Mouse (Mus musculus) embryonic facial prominence, embryonic 11.5 days (tissue): ENCODE results near the gene Pdhb. TPM values are rescaled to one million over a fixed set of nuclear protein-coding genes. Genes with fewer than 3 reads are reported as not detected.

Source experiments
- ATAC-seq: fragments of 200-750 bp; cut with Nextera tagmentation; replicated peaks from 2 replicates; pipeline ENCODE4 v1.8.0; 2017; ENCODE audit warnings: low read depth; ENCODE audit not compliant: insufficient number of reproducible peaks, low FRiP score, low TSS enrichment
- DNase-seq: peaks from one replicate; pipeline ENCODE4 v3.0.0-alpha.2; 2015; ENCODE audit warnings: low spot score
- H3K27ac ChIP-seq: fragments of 300-500 bp; sonication (generic); replicated peaks from 2 replicates; pipeline ENCODE4 v1.5.1; 2014; ENCODE audit warnings: mild to moderate bottlenecking, low read depth, low read length, control low read depth
- H3K27me3 ChIP-seq: fragments of 300-500 bp; sonication (generic); 2 replicates; pipeline ENCODE4 v1.6.1; 2014; ENCODE audit warnings: mild to moderate bottlenecking, low read length, moderate library complexity, mixed read lengths; ENCODE audit not compliant: control insufficient read depth, insufficient read depth
- H3K36me3 ChIP-seq: fragments of 300-500 bp; sonication (generic); replicated peaks from 2 replicates; pipeline ENCODE4 v1.6.1; 2014; ENCODE audit warnings: low read depth, mild to moderate bottlenecking, low read length, moderate library complexity, mixed read lengths; ENCODE audit not compliant: control insufficient read depth, insufficient read depth
- H3K4me1 ChIP-seq: fragments of 300-500 bp; sonication (generic); 2 replicates; pipeline ENCODE4 v1.6.1; 2014; ENCODE audit warnings: low read length, mixed read lengths; ENCODE audit not compliant: control insufficient read depth, insufficient read depth
- H3K4me2 ChIP-seq: fragments of 300-500 bp; sonication (generic); 2 replicates; pipeline ENCODE4 v1.6.1; 2014; ENCODE audit warnings: low read depth, mild to moderate bottlenecking, control low read depth, low read length, moderate library complexity
- H3K4me3 ChIP-seq: fragments of 300-500 bp; sonication (generic); 2 replicates; pipeline ENCODE4 v1.5.1; 2014; ENCODE audit warnings: low read depth, low read length, control low read depth
- H3K9ac ChIP-seq: fragments of 300-500 bp; sonication (generic); replicated peaks from 2 replicates; pipeline ENCODE4 v1.6.1; 2014; ENCODE audit warnings: mild to moderate bottlenecking, control low read depth, low read length
- H3K9me3 ChIP-seq: fragments of 300-500 bp; sonication (generic); replicated peaks from 2 replicates; pipeline ENCODE4 v1.6.1; 2016; ENCODE audit warnings: mild to moderate bottlenecking, low read length, inconsistent platforms, mixed read lengths; ENCODE audit not compliant: control insufficient read depth
- WGBS: fragments of 180-500 bp; shearing (Covaris S2); extraction: QIAGEN DNeasy Blood & Tissue Kit; methylation state at CpG from one replicate; pipeline ENCODE4 v1.1.7; 2014; 5-methylcytosine and 5-hydroxymethylcytosine counted together
- polyA plus RNA-seq: library from polyadenylated mRNA; unstranded; fragments of >200 nt; fragmentation: Nextera tagmentation; extraction: Ambion mirVana; gene quantifications from 2 replicates; pipeline ENCODE4 v1.2.1, GENCODE M21; 2014

Gene Pdhb
- 212 and 229 TPM in 2 replicates for polyA plus RNA-seq

GRCm38 (mm10) chr14:8172507-8173410 lies at the start of gene Pdhb:
Gene Pdhb, minus strand, starts transcription at chr14:8173025.
- peak within 1 kb of the TSS; percentile 92 for H3K4me3 ChIP-seq
- H3K27me3 ChIP-seq = no peaks in the 10 kb centered on the region
- peak; percentile 99 for DNase-seq
- H3K27ac ChIP-seq = no peak within 1 kb of the TSS; the same call in 1 of the 2 replicates
- ATAC-seq = peak; percentile 100
- peaks cover 6% of the 10 kb centered on the region for H3K36me3 ChIP-seq
- H3K4me1 ChIP-seq = peaks cover 4% of the 10 kb centered on the region; the same call in 1 of the 2 replicates
- peak within 1 kb of the TSS; percentile 75 for H3K4me2 ChIP-seq
- under 1% methylated on average over 64 of the region's 64 CpGs for WGBS
- H3K9ac ChIP-seq = peak within 1 kb of the TSS; percentile 88
- no peaks in the 10 kb centered on the region for H3K9me3 ChIP-seq

DNA sequence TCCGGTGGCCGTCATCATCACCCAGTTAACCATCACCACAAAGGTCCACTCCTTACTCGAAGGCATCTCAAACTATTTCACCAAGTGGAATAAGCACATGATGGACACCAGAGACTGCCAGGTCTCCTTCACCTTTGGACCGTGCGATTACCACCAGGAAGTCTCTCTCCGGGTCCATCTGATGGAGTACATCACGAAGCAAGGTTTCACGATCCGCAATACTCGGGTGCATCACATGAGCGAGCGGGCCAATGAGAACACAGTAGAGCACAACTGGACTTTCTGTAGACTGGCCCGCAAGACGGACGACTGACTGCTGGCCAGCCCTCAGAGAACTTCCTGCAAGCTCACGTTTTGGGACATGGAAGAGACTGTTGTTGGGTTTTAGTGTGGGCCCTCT lies 49.7 kb upstream of the Pdhb start:
- DNase-seq = no peak
- 94% methylated on average over 16 of the region's 16 CpGs for WGBS
- Histone ChIP-seq H3K4me3 (no peak overlapping the region), H3K27ac (no peak overlapping the region), H3K9me3 (no peaks in the 10 kb centered on the region), H3K27me3 (no peaks in the 10 kb centered on the region), H3K4me2 (no peak overlapping the region), H3K4me1 (peaks cover 4% of the 10 kb centered on the region; the same call in 1 of the 2 replicates), H3K9ac (no peak overlapping the region), H3K36me3 (no peaks in the 10 kb centered on the region)
- no peak for ATAC-seq

- Histone ChIP-seq H3K27me3 (no peaks in the 10 kb centered on the region), H3K27ac (no peak overlapping the region), H3K4me2 (no peak overlapping the region), H3K4me1 (peaks cover 4% of the 10 kb centered on the region; the same call in 1 of the 2 replicates), H3K9me3 (no peaks in the 10 kb centered on the region), H3K9ac (no peak overlapping the region), H3K36me3 (no peaks in the 10 kb centered on the region), H3K4me3 (no peak overlapping the region)
- no peak for DNase-seq
- 93% methylated on average over 2 of the region's 2 CpGs for WGBS
- no peak for ATAC-seq
Observed at GRCm38 (mm10) chr14:8220912-8221311, 48.1 kb upstream of the Pdhb start.

GRCm38 (mm10) chr14:8220306-8220705 lies 47.5 kb upstream of the Pdhb start:
- Histone ChIP-seq H3K4me3 (no peak overlapping the region), H3K27ac (no peak overlapping the region), H3K9ac (no peak overlapping the region), H3K27me3 (no peaks in the 10 kb centered on the region), H3K9me3 (no peaks in the 10 kb centered on the region), H3K4me2 (no peak overlapping the region), H3K36me3 (no peaks in the 10 kb centered on the region), H3K4me1 (peaks cover 4% of the 10 kb centered on the region; the same call in 1 of the 2 replicates)
- DNase-seq (peak; percentile 16), ATAC-seq (no peak)
- 62% methylated on average over 7 of the region's 7 CpGs for WGBS

DNA sequence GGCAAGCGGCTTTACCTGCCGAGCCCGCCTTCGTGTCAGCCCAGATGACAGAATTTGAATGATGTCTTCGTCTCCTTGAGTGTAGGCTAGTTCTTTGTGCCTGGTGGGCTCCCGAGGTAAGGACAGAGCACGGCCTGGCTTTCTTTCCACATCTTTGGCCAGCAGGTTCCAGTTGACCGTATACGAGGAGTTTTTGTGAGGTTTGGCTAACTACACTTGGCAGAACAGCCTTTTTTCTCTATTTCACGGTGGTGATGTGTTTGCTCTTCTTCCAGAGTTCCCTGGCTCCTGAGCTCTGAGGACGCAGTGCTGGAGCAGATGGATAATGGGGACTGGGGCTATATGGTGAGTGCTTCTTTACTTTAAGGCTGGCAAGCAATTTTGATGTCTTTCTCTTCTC lies 47.1 kb upstream of the Pdhb start:
- Histone ChIP-seq H3K9me3 (no peaks in the 10 kb centered on the region), H3K27me3 (no peaks in the 10 kb centered on the region), H3K36me3 (no peaks in the 10 kb centered on the region), H3K4me2 (no peak overlapping the region), H3K4me1 (peaks cover 4% of the 10 kb centered on the region; the same call in 1 of the 2 replicates), H3K9ac (no peak overlapping the region), H3K27ac (no peak overlapping the region), H3K4me3 (no peak overlapping the region)
- DNase-seq = no peak
- 54% methylated on average over 11 of the region's 11 CpGs for WGBS
- ATAC-seq = no peak

DNA sequence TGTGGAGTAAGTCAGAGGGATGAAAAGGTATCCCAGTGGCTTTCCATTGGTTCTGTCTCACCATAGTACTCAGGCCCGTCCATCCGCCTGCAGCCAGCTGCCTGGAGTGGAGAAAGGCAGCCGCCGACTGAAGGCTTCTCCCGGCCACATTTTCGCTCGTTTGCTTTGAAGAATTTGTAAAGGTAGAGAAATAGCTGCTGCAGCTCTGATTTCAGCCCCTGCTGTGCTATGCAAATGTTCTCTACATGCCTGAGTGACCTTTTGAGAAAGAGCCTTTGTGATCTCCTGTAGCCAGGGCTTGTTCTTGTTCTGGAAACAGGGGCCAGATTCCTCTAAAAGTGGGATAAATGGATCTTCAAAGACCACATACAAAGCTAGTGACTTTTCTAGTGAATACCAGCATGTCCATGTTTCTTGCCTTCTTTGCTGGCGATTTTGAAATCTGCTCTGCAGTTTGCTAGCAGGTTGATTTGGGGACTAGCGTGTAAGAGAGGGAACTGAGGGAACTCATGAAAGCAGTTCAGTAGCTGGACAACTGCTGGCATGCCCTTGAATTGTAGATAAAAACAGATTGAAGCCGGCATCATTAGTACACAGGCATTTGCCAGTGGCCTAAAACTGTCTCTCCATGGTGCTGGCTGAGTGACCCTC lies 46.0 kb upstream of the Pdhb start:
- no peak overlapping the region for H3K4me3 ChIP-seq
- H3K4me1 ChIP-seq = peaks cover 4% of the 10 kb centered on the region; the same call in 1 of the 2 replicates
- DNase-seq (peak; percentile 37), ATAC-seq (no peak)
- no peaks in the 10 kb centered on the region for H3K27me3 ChIP-seq
- no peaks in the 10 kb centered on the region for H3K9me3 ChIP-seq
- WGBS = 18% methylated on average over 10 of the region's 10 CpGs
- H3K4me2 ChIP-seq = no peak overlapping the region
- no peak overlapping the region for H3K9ac ChIP-seq
- no peak overlapping the region for H3K27ac ChIP-seq
- no peaks in the 10 kb centered on the region for H3K36me3 ChIP-seq

DNA sequence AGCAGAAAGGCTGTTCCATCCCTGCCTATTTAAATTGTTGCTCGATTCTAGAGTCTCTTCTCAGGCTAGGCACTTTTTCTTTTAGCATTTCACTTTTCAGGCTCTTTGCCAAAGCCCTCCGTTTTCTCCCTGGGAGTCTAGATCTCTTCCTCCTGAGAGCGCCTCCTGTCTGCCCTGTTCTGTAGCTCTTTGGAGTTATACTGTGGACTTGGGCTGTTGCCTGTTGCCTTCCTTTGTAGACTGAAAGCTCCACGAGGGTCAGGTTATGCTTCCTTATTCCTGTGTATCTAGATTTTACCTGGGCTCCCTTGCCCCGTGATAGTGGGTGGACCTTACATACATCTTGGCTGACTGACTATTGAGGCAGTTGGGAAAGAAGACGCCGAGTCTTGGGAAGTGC lies 45.4 kb upstream of the Pdhb start:
- peaks cover 4% of the 10 kb centered on the region; the same call in 1 of the 2 replicates for H3K4me1 ChIP-seq
- no peak overlapping the region for H3K4me2 ChIP-seq
- ATAC-seq = no peak
- no peak for DNase-seq
- H3K27me3 ChIP-seq = no peaks in the 10 kb centered on the region
- H3K9me3 ChIP-seq = no peaks in the 10 kb centered on the region
- WGBS = 55% methylated on average over 7 of the region's 7 CpGs
- no peak overlapping the region for H3K4me3 ChIP-seq
- no peaks in the 10 kb centered on the region for H3K36me3 ChIP-seq
- H3K9ac ChIP-seq = no peak overlapping the region
- H3K27ac ChIP-seq = no peak overlapping the region

DNA sequence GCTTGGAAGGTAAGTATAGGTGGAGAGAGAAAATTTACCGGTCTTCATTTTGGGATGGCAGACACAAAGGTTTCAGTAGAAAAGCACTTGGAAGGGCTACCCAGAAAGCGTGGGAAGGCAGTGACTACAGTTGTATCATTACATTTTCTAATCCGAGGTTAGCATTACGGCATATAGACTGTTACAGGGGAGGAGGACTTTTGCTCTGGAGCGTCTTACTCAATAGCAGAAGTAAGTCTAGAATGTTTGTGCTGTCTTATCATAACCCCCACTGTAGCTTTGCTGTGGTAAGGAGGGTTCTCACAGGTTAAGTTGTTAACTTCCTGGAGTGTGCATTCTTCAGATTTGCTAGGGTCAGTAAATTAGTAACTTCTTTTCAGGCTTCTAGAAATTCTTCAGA lies 43.3 kb upstream of the Pdhb start:
- Histone ChIP-seq H3K4me1 (peaks cover 4% of the 10 kb centered on the region; the same call in 1 of the 2 replicates), H3K9ac (no peak overlapping the region), H3K27me3 (no peaks in the 10 kb centered on the region), H3K9me3 (no peaks in the 10 kb centered on the region), H3K36me3 (no peaks in the 10 kb centered on the region), H3K4me3 (no peak overlapping the region), H3K4me2 (no peak overlapping the region), H3K27ac (no peak overlapping the region)
- no peak for DNase-seq
- no peak for ATAC-seq
- 67% methylated on average over 5 of the region's 5 CpGs for WGBS
